Mouse (Mus musculus): Measurements from ENCODE around the gene Zfp872.

DNA sequence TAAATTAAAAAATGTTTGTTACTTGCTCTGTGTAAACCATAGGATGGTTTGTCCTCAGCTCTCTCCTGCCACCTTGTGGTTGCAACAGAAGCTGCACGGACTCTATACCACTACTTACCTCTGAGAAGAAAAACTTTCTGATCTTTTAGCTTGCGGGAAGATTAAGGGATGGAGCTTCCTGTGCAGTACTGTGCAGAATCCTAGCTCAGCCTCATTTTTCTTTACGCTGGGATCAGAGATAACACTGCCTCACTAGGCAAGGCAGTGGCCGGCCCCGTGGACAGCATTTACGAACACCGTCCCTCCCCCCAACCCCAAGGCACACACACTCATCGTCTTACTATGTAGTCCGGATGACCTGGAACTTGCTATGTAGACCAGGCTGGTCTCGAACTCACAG is 32.3 kb upstream of the Zfp872 start:
- no peak for TF ChIP-seq POLR2A (IDR thresholded peaks at IDR 0.05; ENCODE audit: low read depth, low read length)
- peak; percentile 47; the same call in 1 of the 2 replicates for TF ChIP-seq CTCF (IDR thresholded peaks at IDR 0.05; ENCODE audit: borderline replicate concordance, insufficient read depth, low read length)
